Mouse (Mus musculus): ENCODE measurements around the gene Nav2.

DNA sequence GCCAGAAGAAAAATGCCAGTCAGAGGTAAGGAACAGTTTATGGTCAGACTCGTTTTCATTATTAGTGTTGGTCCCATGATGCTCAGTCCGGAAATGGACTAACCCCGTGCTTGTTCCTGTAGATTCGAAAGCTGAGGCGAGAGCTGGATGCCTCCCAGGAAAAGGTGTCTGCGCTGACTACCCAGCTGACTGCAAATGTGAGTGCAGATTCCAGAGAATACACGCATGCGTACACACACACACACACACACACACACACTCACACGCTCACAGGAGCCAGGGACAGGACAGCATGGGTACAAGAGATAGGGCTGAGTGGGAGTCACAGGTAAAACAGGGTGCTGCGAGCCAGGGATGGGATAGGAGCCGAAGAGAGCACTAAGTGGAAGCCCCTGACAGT, 656.6 kb downstream of the Nav2 start:
- TF ChIP-seq CTCF (IDR thresholded peaks at IDR 0.05) (no peak), POLR2A (IDR thresholded peaks at IDR 0.05; ENCODE audit: insufficient read depth, low read depth, low read length) (no peak)

Data from heart, adult 2 months (tissue).